Mouse (Mus musculus): ENCODE results near the gene Rsph10b.

DNA sequence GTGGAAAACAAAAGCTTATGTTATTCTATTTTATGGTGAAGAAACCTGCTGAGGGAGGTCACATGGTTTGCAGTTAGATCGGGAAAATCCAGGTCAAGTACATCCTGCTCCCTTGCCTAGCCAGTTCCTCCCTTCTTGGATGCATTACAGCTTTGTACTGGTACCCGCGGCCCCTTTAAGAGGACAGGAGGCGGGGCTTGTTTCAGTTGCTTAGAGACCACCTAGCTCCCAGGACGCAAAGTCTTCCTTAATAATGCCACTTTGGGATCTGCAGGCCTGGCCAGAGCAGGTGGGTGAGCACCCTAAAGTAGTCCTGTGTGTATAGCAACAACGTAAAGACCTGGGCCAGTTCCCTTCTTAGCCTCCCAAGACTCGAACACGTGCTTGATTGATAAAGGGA, at the start of gene Rsph10b:
- TF ChIP-seq POLR2A (IDR thresholded peaks at IDR 0.05; ENCODE audit: low read depth, low read length) (no peak), CTCF (conservative IDR thresholded peaks at IDR 0.05; ENCODE audit: insufficient read depth, insufficient read length, low read depth, low read length) (no peak)

All from kidney, adult 2 months (tissue).